Mouse (Mus musculus): ENCODE measurements around the gene Irx1.

Irx1 gene

GRCm38 (mm10) chr13:71963356-71964351 lies at the start of gene Irx1:
Irx1 (minus strand) TSS chr13:71963723.
- peak; percentile 8 for DNase-seq

- DNase-seq: no peak
Observed at GRCm38 (mm10) chr13:71979932-71980655, 16.6 kb upstream of the Irx1 start.

- no peak for DNase-seq
Observed at GRCm38 (mm10) chr13:71975753-71976152, 12.2 kb upstream of the Irx1 start.

- no peak for DNase-seq
Observed at GRCm38 (mm10) chr13:71968286-71968685, 4.8 kb upstream of the Irx1 start.

- no peak for DNase-seq
Observed at GRCm38 (mm10) chr13:71967341-71968250, 4.1 kb upstream of the Irx1 start.

GRCm38 (mm10) chr13:71966631-71967030 lies 3.1 kb upstream of the Irx1 start:
- DNase-seq: no peak

- peak; percentile 3 for DNase-seq
Observed at GRCm38 (mm10) chr13:71964366-71964765, 843 bp upstream of the Irx1 start.

GRCm38 (mm10) chr13:71962661-71963355 lies 715 bp downstream of the Irx1 start:
- no peak for DNase-seq

- DNase-seq: peak; percentile 18
Observed at GRCm38 (mm10) chr13:71961891-71962660, 1.4 kb downstream of the Irx1 start.

GRCm38 (mm10) chr13:71960846-71961735 lies 2.4 kb downstream of the Irx1 start:
- DNase-seq: no peak

GRCm38 (mm10) chr13:71960277-71960672 lies 3.2 kb downstream of the Irx1 start:
- DNase-seq: no peak

- peak; percentile 32 for DNase-seq
Observed at GRCm38 (mm10) chr13:71959361-71960276, 3.9 kb downstream of the Irx1 start.

- peak; percentile 22 for DNase-seq
Observed at GRCm38 (mm10) chr13:71958651-71959050, 4.9 kb downstream of the Irx1 start.

- no peak for DNase-seq
Observed at GRCm38 (mm10) chr13:71957811-71958351, 5.6 kb downstream of the Irx1 start.

GRCm38 (mm10) chr13:71957147-71957546 lies 6.4 kb downstream of the Irx1 start:
- peak; percentile 16 for DNase-seq

GRCm38 (mm10) chr13:71956481-71956880 lies 7.0 kb downstream of the Irx1 start:
- peak; percentile 12 for DNase-seq

GRCm38 (mm10) chr13:71951966-71952365 lies 11.6 kb downstream of the Irx1 start:
- DNase-seq: no peak

GRCm38 (mm10) chr13:71949859-71950258 lies 13.7 kb downstream of the Irx1 start:
- no peak for DNase-seq

GRCm38 (mm10) chr13:71910361-71910760 lies 53.2 kb downstream of the Irx1 start:
- no peak for DNase-seq

Data from right cerebral cortex, postnatal 4 days (tissue).